Mouse (Mus musculus): Measurements from ENCODE around the gene Hmgxb4.
A peak's percentile ranks its signal among the peaks of the same experiment; 100 is the strongest.

The Hmgxb4 gene

DNA sequence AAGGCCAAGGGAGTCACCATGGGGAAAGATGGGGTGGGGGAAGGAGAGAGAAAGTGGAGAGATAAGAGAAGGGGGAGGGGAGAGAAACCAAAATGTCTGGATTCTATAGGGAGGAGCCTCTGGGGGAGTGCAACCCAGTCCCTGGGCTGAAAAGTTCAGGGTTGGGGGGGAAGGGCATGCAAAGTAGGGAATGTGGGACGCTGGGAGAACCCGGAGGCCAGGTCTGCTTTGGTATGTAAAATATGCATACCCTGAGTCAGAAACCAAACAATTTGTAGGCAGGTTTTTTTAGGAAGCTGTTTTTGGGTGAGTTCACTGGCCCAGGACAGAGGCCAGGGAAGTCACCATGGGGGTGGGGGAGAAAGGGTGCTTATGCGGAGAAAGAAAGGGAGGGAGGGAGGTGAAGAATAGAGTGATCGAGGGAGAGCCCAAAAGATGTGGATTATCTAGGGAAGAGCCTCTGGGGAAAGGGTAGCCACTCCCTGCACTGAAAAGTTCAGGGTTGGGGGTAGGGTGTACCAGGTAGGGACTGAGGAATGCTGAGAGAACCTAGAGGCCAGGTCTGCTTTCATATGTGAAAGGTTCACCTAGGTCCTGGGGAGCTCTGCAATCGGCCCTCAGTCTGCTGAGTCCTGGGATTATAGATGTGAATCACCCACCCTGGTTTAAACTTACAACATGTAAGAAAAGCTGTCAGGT is 25.3 kb downstream of the Hmgxb4 start:
- no peak for DNase-seq (ENCODE audit: low spot score)

DNA sequence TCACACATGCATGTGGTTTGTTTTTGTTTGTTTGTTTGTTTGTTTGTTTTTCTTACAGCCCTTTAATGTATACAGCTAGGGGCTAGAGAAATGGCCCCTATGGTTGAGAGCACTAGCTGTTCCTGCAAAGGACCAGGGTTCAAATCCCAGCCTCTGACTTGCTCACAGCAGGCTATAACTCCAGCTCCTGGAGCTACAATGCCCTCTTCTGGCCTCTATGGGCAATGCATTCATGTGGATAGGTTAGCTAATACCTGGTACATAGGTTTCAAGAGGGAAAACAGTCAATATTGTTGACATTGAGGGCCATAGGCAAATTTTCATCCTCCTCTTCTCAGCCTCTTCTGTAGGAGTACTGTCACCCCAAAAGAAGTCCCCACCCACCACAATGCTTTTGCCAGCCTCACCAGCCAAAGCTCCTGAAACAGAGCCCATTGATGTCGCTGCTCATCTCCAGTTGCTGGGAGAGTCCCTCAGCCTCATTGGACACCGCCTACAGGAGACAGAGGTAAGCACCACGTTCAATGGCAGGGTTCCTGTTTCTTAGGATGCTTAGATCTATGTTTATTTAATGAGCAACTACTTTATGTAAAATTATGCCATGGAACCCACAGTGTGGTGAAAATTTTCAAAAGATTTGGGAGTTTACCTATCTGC is 30.6 kb downstream of the Hmgxb4 start:
- no peak for DNase-seq (ENCODE audit: low spot score)

DNA sequence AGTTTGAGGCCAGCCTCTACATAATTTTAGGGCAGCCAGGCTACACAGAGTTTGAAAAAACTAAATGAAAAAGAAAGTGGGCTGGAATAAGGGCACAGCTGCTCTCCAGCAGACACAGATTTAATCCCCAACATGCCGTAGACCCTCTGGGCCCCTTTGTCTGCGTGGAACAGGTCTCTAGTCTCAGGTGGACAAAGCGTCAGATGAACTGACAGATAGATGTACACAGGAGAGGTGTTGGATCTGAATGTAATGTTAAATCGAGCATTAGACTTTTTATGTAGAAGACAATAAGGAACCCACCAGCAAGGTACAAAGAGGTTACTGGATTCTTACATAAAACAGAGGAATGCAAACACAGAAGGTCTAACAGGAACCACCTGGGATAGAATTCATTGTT is 32.7 kb downstream of the Hmgxb4 start:
- no peak for DNase-seq (ENCODE audit: low spot score)

DNA sequence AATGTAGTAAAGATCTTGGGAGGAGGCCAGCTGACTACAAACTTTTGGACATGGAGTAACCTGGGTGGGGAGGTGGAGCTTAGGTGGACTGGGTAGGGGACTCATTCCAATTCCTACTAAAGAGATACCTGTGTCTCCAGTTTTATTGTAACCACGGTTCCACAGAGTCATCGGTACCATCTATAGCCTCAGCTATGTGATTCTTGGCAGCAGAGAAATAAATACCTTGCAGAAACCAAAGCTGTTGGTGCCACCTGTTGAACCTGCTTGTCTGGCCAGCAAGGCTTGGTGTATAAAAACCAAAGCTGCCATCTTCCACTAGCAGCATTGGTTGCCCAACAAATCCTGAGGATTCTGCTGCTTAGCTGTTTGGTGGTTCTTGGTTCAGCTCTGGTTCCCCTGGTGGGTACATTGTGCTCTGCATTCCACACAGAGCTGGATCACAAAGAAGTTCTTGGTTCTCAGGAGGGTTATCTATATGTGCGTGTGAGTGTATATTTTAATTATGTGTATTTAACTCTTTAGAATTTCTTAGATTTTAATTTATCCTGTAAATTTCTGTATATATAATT is 37.4 kb downstream of the Hmgxb4 start:
- DNase-seq (ENCODE audit: low spot score), result no peak

DNA sequence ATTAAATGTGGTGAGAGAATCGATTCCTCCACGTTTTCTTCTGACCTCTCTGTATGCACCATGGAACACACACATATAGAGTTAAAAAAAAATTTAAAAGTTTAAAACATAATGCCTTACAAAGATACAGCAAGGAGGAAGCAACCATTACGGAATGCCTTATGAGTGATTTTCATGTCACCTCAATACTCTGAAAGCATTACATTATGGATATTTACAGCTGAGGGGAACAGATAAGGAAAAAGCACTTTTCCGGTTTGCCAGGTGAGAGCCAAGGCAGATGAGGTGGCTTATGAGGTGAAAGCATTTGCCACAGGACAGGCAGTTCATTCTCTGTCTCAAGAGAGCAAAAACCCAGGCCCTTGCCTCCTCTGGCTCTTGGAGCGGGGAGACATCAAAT is 39.8 kb downstream of the Hmgxb4 start:
- no peak for DNase-seq (ENCODE audit: low spot score)

DNA sequence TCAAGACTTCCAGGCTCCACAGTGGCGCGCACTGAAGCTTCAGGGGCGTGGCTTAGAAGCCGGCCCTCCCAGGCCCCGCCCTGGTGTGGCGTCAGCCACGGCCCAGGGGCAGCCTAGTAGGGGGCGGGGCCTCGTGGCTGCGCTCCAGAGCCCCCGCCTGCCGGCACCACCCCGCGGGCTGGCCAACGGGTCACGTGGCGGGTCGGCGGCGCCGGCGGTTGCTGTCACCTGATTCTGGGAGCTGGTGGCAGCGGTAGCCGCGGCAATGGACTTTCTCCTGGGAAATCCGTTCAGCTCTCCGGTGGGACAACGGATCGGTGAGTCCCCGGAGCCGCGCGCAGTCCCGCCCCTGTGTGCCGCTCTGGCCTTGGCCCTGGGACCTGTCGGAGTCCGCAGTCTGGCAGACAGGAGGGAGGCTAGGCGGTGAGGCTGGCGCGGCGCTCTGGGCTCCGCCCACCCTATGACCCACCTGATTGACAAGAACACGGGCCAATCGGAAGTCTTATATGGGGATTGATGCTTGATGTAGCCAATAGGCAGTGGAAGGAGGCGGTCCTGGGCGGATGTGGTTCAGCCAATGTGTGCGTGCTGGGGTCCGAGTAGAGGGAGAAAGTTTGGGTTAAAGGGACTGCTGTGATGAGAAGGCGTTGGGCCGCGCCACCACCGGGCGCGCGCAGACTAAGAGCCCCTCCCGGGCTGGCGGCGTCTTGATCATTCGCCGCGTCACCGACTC is 40.5 kb downstream of the Hmgxb4 start, which contains the start of gene Tom1:
Gene Tom1, plus strand, starts transcription at position 195 of the 733 bp plus-strand sequence.
- DNase-seq (ENCODE audit: low spot score), result peak; percentile 96

DNA sequence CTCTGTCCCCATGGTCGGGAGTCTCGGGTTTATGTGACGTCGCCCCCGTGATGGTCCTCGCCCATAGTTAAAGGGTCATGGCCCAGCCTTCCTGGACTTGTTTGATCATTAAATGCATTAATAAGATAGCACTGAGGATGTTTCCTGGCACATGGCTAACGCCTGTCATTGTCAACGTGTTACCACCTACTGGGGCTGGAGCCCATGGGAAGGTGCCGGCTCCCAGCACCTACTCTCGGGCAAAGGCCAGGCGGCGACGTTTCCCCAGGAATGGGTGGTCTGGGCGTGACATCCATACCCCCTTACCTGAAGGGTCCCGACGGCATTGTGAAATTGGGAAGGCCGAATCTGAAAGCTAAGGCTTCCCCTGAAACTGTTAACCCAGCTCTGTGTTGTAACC is 41.1 kb downstream of the Hmgxb4 start:
- DNase-seq (ENCODE audit: low spot score), result no peak

DNA sequence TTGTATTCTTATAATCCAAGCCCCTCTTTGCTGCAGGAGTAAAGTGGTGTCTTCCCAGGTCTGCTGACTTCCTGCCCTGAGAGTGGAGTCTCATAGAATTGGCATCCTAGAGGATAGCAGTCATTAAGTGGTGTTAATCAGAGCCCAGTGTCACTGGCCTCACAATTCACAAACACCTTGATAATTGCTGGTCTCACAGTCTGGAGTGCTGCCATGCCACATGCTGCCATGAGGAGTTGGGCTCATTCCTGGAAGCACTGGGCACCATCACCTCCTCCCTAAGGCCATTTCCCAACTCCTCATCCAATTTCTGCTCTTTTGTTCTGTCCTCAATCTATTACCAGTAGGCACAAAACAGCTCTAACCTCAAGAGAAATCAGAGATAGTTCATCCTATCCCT is 42.5 kb downstream of the Hmgxb4 start:
- DNase-seq (ENCODE audit: low spot score), result no peak

DNA sequence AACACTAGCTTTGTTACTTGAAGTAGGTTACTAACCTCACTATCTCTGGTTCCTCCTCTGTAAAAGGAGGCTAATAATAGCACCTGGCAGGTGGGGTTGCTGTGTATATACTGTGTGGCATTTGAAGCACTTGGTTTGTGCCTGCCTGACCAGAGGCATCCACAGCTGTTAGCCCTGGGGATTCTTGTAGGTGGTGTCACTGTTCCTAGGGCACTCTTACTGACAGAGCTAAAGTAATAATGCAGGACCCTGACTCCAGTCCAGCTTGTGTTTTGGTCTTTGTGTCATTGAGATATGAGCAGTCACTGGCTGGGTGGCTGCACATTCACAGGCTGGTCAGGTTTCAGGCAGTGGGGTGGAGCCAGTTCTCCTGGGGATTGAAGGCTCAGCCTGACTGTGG is 45.3 kb downstream of the Hmgxb4 start:
- peak; percentile 26 for DNase-seq (ENCODE audit: low spot score)

DNA sequence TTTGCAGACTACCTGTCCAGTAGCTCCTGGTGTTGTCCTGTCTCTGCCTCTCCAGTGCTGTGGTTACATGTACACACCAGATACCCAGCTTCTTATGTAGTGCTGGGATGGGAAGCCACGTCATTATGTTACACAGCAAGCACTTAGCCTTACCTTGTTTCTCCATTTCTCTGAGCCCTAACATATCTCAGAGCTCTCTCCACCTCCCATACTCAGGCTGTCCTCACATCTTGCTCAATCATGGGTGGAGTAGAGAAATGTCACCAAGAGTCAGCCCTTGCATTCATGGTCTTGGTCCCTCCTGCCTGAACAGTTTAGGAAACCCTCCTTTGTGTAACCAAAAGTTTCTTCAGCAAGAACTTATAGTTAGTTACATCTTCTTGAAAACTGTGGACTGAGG is 46.6 kb downstream of the Hmgxb4 start:
- DNase-seq (ENCODE audit: low spot score), result peak; percentile 51

DNA sequence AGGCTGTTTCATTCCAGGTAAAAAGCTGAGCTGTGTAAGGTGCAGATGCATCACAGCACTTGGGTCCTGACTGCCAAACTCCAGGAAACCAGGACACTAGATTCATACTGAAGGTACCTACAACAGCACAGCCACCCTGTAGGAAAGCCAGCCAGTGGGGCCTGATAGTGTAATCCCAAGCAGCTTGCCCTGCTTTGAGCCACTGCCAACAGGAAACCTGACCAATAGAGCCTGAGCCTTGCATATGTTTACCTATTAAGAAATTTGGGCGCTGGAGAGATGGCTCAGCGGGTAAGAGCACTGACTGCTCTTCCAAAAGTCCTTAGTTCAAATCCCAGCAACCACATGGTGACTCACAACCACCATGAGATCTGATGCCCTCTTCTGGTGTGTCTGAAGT is 49.0 kb downstream of the Hmgxb4 start:
- peak; percentile 31 for DNase-seq (ENCODE audit: low spot score)

DNA sequence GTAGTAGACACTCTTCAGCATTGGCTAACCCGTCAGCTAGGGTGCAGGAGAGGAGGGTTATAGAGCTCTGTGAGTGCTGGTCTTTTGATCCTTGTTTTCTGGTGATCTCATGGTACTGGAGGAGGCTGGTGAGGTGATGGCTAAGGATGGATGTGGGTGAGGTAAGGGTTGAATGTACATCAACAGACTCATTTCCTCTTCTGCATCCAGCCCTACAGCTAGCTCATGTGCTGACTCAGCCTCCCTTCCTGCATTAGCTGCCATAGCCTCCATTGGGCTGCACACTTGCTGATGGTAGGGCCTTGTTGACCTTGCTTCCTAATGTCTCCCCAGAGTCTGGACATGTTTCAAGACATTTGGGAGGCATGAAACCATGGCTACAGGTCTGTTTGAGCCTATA is 49.8 kb downstream of the Hmgxb4 start:
- no peak for DNase-seq (ENCODE audit: low spot score)

DNA sequence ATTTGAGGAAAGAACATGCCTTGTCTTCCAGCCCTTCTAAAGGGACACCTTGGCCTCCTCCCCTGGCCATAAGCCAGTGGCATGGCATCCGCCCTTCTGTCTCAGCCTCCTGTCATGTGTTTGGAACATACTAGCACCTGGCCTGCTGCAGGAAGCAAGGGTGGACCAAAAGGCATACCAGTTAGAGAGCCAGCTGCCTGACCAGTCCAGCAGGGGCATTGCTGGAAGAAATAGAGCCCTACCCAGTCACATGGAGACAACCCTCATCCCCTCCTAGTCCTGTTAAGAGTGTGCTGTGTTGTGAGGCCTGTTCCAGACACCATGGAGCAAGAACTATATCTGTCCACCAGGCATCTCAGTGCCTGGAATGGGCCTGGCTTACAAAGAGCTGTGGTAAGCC is 53.1 kb downstream of the Hmgxb4 start:
- DNase-seq (ENCODE audit: low spot score), result no peak

DNA sequence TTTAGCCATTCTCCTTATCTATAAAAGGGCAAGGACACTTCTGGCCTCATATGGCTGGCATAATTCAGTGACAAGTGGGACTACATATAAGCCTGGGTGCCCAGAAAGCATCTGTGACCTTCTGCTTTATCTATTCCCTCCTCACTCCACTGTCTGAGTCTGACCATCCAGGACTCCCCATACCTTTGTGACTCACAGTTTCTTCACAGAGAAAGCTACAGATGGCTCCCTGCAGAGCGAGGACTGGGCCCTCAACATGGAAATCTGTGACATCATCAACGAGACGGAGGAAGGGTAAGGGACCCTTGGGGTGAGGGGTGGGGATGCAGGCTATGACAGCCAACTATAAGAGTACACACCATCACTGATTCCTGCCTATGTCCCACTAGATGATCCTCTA is 54.6 kb downstream of the Hmgxb4 start:
- DNase-seq (ENCODE audit: low spot score), result no peak

DNA sequence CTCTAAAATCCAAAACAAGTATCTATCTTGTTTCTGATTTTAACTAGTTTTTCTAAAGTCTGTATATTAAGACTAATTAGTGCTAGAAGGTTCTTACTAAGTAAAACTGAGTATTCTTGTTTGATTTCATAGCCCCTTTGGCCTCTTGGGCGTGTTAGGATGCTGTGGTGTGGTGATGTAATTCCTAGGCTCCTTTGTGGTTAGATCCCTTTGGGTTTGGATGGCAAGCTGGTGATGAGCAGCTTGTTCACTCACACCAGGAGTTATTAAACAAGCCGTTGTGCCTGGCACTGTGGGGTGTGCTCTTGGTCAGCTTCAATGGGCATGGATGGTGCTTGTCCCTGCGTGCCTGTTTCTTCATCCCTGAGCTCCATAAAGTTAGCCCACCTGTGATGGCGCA is 60.2 kb downstream of the Hmgxb4 start:
- no peak for DNase-seq (ENCODE audit: low spot score)

DNA sequence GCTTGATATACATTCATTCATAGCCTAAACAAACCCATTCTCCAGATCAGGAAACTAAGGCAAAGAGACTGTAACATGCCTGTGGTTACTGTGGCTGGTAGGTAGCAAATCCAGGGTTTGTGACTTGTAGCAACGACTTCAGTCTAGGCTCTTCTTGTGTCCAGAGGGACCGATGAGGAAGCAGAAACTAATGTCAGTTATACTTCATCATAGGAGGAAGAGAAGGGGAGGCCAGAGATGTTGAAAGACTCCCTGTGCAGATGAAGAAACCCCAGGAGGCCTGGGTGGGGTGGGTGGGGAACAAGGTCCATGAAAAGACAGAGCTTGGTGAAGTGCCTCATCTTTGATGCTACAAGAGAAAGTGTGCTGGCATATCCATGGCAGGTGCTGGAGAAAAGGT is 62.5 kb downstream of the Hmgxb4 start:
- no peak for DNase-seq (ENCODE audit: low spot score)

DNA sequence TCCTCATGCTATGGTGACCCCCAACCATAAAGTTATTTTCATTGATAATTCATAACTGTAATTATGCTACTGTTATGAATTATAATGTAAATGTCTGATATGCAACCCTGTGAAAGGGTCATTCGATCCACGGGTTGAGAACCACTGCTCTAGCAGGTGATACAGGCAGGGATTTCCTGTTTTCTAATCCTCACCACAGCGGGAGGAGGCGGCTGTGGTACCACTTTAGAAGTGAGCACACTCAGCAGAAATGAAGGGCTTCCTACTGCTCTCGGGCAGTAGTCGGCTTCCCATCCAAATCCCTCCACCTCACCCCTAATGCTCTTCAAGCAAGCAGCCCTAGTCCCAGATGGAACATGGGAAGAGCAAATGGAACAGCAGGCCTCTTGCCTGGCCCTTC is 66.9 kb downstream of the Hmgxb4 start:
- no peak for DNase-seq (ENCODE audit: low spot score)

DNA sequence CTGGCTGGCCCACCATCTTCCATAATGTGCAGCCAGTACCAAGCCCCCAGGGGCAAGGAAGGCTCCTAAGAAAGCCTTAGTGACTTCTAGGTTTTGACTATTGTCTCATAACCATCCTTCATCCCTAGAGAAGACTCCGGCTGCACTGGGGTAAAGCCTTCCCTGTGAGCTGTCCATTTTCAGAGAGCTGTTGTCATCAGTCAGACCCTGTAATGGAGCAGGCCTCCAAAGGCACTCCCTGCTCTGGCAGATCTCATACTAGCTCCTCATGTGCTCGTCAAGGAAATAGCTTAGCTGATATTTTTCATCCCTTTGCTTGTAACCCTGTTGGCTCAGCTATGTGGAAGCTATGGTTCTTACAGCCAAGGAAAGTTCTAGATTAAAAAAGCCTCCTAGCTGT is 67.7 kb downstream of the Hmgxb4 start:
- no peak for DNase-seq (ENCODE audit: low spot score)

DNA sequence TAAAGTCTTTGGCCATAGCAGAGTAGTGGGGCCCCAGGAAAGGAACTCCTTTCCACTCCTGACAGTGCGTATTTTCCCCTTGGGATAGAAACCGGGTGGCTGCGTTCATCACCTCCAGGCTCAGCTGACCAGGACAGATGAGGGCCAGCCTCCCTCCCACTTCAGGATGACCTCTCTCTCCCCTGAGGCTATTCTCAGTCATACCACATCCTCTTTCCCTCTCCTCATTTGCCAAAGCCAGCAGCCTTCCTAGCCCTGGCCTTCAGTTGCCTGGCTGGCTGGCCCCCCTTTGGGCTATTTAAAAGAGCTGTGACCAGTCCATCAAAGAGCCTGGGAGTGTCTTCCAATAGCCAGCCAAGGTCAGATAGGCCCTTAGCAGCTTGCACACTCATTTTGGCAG is 70.1 kb downstream of the Hmgxb4 start:
- no peak for DNase-seq (ENCODE audit: low spot score)

DNA sequence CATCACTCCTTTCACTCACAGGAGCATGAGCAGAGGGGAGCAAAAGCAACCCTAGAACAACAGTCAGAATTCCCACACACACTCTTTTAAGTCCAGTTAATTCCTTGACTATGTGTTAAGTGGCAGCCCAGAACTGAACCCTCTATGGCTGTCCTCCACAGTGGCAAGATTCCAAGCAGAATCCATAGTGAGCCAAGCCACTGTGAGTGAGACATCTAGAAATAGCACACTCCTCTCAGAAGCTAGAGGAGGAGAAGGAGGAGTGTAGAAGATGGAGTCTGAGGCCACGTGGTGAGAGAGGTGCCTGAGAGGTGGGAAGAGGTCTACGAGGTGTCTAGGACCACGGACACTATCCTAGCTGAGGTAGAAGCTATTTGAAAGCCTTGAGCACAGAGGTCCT is 71.6 kb downstream of the Hmgxb4 start:
- no peak for DNase-seq (ENCODE audit: low spot score)

DNA sequence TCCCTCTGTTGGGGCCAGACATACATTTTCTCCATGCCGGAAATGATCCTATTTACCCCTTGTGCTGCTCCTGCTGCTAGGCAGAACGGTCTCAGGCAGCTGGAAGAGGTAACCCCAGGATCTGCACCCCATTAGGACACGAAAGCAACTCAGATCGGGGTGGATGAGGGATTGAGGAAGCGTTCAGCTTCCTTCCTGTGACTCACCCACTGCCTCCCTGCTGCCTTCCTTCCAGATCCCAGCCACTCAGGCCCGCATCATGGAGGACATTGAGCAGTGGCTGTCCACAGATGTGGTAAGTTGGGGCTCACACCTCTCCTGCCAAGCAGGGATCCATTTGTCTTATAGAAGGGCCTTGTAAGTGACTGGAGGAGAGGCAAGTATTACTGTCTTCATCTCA is 74.1 kb downstream of the Hmgxb4 start:
- DNase-seq (ENCODE audit: low spot score), result no peak

DNA sequence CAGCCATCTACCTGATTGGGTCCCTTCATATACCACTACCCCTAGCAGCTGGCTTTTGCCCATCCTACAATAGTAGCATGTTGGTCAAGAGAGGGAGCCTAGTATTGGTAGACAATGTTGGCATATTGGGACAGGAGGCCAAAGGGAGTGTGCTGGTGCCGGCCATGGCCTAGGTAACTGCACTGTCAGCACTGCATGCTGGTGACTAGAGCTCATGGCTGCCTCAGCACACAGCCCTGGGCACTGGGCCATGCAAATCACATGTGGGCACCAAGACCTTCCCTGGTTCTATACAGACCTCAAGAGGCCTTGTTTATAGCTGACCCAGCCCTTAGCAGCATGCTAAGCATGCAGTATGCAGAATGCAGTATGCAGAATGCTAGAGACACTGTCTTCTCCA is 77.1 kb downstream of the Hmgxb4 start:
- DNase-seq (ENCODE audit: low spot score), result no peak
